26 mouse cellular contexts compared by ENCODE assay signal in the genomic region with DNA sequence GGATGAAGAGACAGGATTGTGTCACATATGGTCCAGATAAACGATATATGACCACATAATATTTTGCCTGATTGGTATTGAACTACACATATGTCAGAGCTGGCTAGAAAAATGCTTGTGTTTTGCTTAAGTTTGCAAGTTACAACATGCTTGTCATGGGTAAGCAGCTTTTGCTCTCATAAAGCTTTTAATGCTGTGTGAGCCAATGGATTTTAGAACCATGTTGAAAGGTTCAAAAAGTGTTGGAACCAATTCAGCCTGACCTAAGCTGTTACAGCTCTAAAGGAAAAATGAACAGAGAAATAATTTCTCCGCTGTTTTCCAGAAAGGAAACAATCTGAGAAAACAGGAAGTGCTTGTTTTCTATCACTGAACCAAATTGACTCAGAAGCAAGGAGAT.
DNase-seq lines count a peak whose midpoint lies in the region; ATAC-seq and TF ChIP-seq lines count a peak whose summit lies in the region.
"Had no signal": no experiment of that assay in that cellular context is flagged by ENCODE, and none has a peak within 500 bp of the region (broad histone marks: within the 10 kb centered on the region; RNA-seq: fewer than 3 reads in every experiment).

No protein-coding gene starts in this region.

- peak; percentile 10 for DNase-seq in gastrocnemius, adult 18-20 months (ENCODE audit: low spot score)
- no peak for DNase-seq in gastrocnemius, adult 8-10 months (ENCODE audit: low spot score in 2 of 2)
- peak; percentile 5 for DNase-seq in kidney, adult 2 months
- no peak for DNase-seq in kidney, postnatal 4 days
- peak; percentile 12 for DNase-seq in lung, embryonic 14.5 days
- DNase-seq in lung, adult 2 months, result no peak
- DNase-seq in forebrain, embryonic 11.5 days (ENCODE audit: low spot score), result no peak
- DNase-seq: adrenal gland, postnatal 36 days; cerebellum, adult 11-12 months; cerebellum, postnatal 10 days; gastrocnemius, postnatal 25 days; heart, postnatal 36 days; kidney, adult 8-10 months; layer of hippocampus, postnatal 36 days; lung, postnatal 4 days; midbrain, embryonic 14.5 days; retina, postnatal 1 day; right cerebral cortex, postnatal 25 days had no signal

- no peaks in the 10 kb centered on the region for H3K27me3 ChIP-seq in kidney, adult 2 months (replicated peaks; ENCODE audit: control insufficient read depth, insufficient read depth, low read length)
- no peaks in the 10 kb centered on the region for H3K27me3 ChIP-seq in lung, embryonic 14.5 days (ENCODE audit: insufficient read depth, low read length)
- no peaks in the 10 kb centered on the region for H3K27me3 ChIP-seq in forebrain, embryonic 11.5 days (ENCODE audit: control insufficient read depth, insufficient read depth, low read length)
- no peaks in the 10 kb centered on the region for H3K27me3 ChIP-seq in neural tube, embryonic 15.5 days (replicated peaks)
- H3K27me3 ChIP-seq: heart, embryonic 13.5 days; hindbrain, embryonic 13.5 days; limb, embryonic 12.5 days; liver, embryonic 12.5 days; lung, embryonic 15.5 days had no signal

- no peak for ATAC-seq in lung, embryonic 14.5 days (ENCODE audit: insufficient read depth)
- ATAC-seq in forebrain, embryonic 11.5 days (replicated peaks; ENCODE audit: low FRiP score), result no peak
- no peak for ATAC-seq in neural tube, embryonic 15.5 days (ENCODE audit: low FRiP score)
- ATAC-seq: forebrain, embryonic 14.5 days; liver, embryonic 12.5 days had no signal

- TF ChIP-seq POLR2A in kidney, adult 2 months (IDR thresholded peaks at IDR 0.05; ENCODE audit: low read depth, low read length), result no peak
- TF ChIP-seq POLR2A in lung, adult 2 months (IDR thresholded peaks at IDR 0.05; ENCODE audit: borderline replicate concordance, extremely low read depth, low read depth, low read length), result no peak

- TF ChIP-seq CTCF in kidney, adult 2 months (conservative IDR thresholded peaks at IDR 0.05; ENCODE audit: insufficient read depth, insufficient read length, low read depth, low read length), result no peak
- TF ChIP-seq CTCF in lung, embryonic 14.5 days (IDR thresholded peaks at IDR 0.05; ENCODE audit: low read depth), result no peak
- no peak for TF ChIP-seq CTCF in lung, adult 2 months (IDR thresholded peaks at IDR 0.05; ENCODE audit: insufficient read depth, low read length)

- WGBS in kidney, adult 2 months, result 66% methylated on average over 2 of the region's 2 CpGs
- 74% methylated on average over 2 of the region's 2 CpGs for WGBS in lung, embryonic 14.5 days
- 51% methylated on average over 2 of the region's 2 CpGs for WGBS in lung, adult 2 months
- WGBS in forebrain, embryonic 11.5 days, result 91% methylated on average over 2 of the region's 2 CpGs
- 84% methylated on average over 2 of the region's 2 CpGs for WGBS in neural tube, embryonic 15.5 days

- H3K4me3 ChIP-seq in kidney, adult 2 months (ENCODE audit: insufficient read depth, low read depth, low read length), result no peak overlapping the region
- H3K4me3 ChIP-seq in lung, embryonic 14.5 days (ENCODE audit: low read depth, low read length), result no peak overlapping the region
- no peak overlapping the region for H3K4me3 ChIP-seq in lung, adult 2 months (replicated peaks; ENCODE audit: extremely low read depth, low read depth, low read length)
- H3K4me3 ChIP-seq in forebrain, embryonic 11.5 days (ENCODE audit: low read depth, low read length), result no peak overlapping the region
- H3K4me3 ChIP-seq in neural tube, embryonic 15.5 days (replicated peaks), result no peak overlapping the region
- H3K4me3 ChIP-seq: erythroblast, embryonic 14.5 days; heart, embryonic 13.5 days; hindbrain, embryonic 13.5 days; limb, embryonic 12.5 days; liver, embryonic 12.5 days; lung, embryonic 15.5 days had no signal

- no peaks in the 10 kb centered on the region for H3K36me3 ChIP-seq in kidney, adult 2 months (ENCODE audit: control insufficient read depth, insufficient read depth, low read length)
- no peaks in the 10 kb centered on the region for H3K36me3 ChIP-seq in lung, embryonic 14.5 days (ENCODE audit: insufficient read depth)
- H3K36me3 ChIP-seq in forebrain, embryonic 11.5 days (ENCODE audit: control insufficient read depth, insufficient read depth, low read length), result no peaks in the 10 kb centered on the region
- peaks cover 31% of the 10 kb centered on the region for H3K36me3 ChIP-seq in neural tube, embryonic 15.5 days
- H3K36me3 ChIP-seq: heart, embryonic 13.5 days; limb, embryonic 12.5 days; liver, embryonic 12.5 days; lung, embryonic 15.5 days had no signal

- no peak overlapping the region for H3K27ac ChIP-seq in kidney, adult 2 months (ENCODE audit: insufficient read depth, low read depth, low read length)
- no peak overlapping the region for H3K27ac ChIP-seq in lung, embryonic 14.5 days (ENCODE audit: low read depth)
- no peak overlapping the region for H3K27ac ChIP-seq in forebrain, embryonic 11.5 days (ENCODE audit: low read depth, low read length)
- H3K27ac ChIP-seq in neural tube, embryonic 15.5 days (replicated peaks), result no peak overlapping the region
- H3K27ac ChIP-seq: heart, embryonic 13.5 days; hindbrain, embryonic 13.5 days; limb, embryonic 12.5 days; liver, embryonic 12.5 days; lung, embryonic 15.5 days had no signal

- no peaks in the 10 kb centered on the region for H3K4me1 ChIP-seq in kidney, adult 2 months (ENCODE audit: control insufficient read depth, insufficient read depth, low read length)
- H3K4me1 ChIP-seq in lung, embryonic 14.5 days (ENCODE audit: insufficient read depth), result no peaks in the 10 kb centered on the region
- H3K4me1 ChIP-seq in lung, adult 2 months (ENCODE audit: control insufficient read depth, insufficient read depth, low read length), result no peaks in the 10 kb centered on the region
- H3K4me1 ChIP-seq in forebrain, embryonic 11.5 days (replicated peaks; ENCODE audit: control insufficient read depth, insufficient read depth, low read length), result no peaks in the 10 kb centered on the region
- no peaks in the 10 kb centered on the region for H3K4me1 ChIP-seq in neural tube, embryonic 15.5 days
- H3K4me1 ChIP-seq: heart, embryonic 13.5 days; hindbrain, embryonic 13.5 days; limb, embryonic 12.5 days; liver, embryonic 12.5 days; lung, embryonic 15.5 days had no signal

- no peak overlapping the region for H3K9ac ChIP-seq in lung, embryonic 14.5 days
- H3K9ac ChIP-seq in forebrain, embryonic 11.5 days (ENCODE audit: low read length), result no peak overlapping the region
- no peak overlapping the region for H3K9ac ChIP-seq in neural tube, embryonic 15.5 days (replicated peaks)
- H3K9ac ChIP-seq: heart, embryonic 13.5 days; hindbrain, embryonic 13.5 days; limb, embryonic 12.5 days; liver, embryonic 12.5 days; lung, embryonic 15.5 days had no signal

- no peak overlapping the region for H3K4me2 ChIP-seq in lung, embryonic 14.5 days
- no peak overlapping the region for H3K4me2 ChIP-seq in forebrain, embryonic 11.5 days (ENCODE audit: low read depth, low read length, severe bottlenecking)
- no peak overlapping the region for H3K4me2 ChIP-seq in neural tube, embryonic 15.5 days
- H3K4me2 ChIP-seq: heart, embryonic 13.5 days; hindbrain, embryonic 13.5 days; limb, embryonic 12.5 days; liver, embryonic 12.5 days; lung, embryonic 15.5 days had no signal

- no peaks in the 10 kb centered on the region for H3K9me3 ChIP-seq in lung, embryonic 14.5 days (ENCODE audit: low read depth, low read length)
- H3K9me3 ChIP-seq in forebrain, embryonic 11.5 days (ENCODE audit: control insufficient read depth, low read length), result no peaks in the 10 kb centered on the region
- no peaks in the 10 kb centered on the region for H3K9me3 ChIP-seq in neural tube, embryonic 15.5 days (replicated peaks)
- H3K9me3 ChIP-seq: heart, embryonic 13.5 days; hindbrain, embryonic 13.5 days; limb, embryonic 12.5 days; liver, embryonic 12.5 days; lung, embryonic 15.5 days had no signal

Comparison
In these comparisons a context has a peak if more than half of its experiments do, and no peak if none do; other contexts are left out.
1. DNase-seq: peak in gastrocnemius, adult 18-20 months (single experiment), kidney, adult 2 months (single experiment) and lung, embryonic 14.5 days (single experiment); none in gastrocnemius, adult 8-10 months (0 of 2), kidney, postnatal 4 days (0 of 2), lung, adult 2 months (single experiment) and forebrain, embryonic 11.5 days (single experiment).